Mouse (Mus musculus) cerebellum, adult 2 months (tissue): ENCODE measurements around the gene Abca4.

Source experiments
- CTCF ChIP-seq: fragments of 200-500 bp; IDR thresholded peaks from 2 replicates; pipeline ENCODE4 v1.5.1; 2011; ENCODE audit warnings: low read depth, mild to moderate bottlenecking, control low read depth, low read length, moderate library complexity, borderline replicate concordance; ENCODE audit not compliant: insufficient read depth
- POLR2A ChIP-seq: fragments of 200-500 bp; IDR thresholded peaks from 2 replicates; pipeline ENCODE4 v1.6.1; 2011; ENCODE audit warnings: low read length, control low read depth, borderline replicate concordance; ENCODE audit not compliant: insufficient read depth

DNA sequence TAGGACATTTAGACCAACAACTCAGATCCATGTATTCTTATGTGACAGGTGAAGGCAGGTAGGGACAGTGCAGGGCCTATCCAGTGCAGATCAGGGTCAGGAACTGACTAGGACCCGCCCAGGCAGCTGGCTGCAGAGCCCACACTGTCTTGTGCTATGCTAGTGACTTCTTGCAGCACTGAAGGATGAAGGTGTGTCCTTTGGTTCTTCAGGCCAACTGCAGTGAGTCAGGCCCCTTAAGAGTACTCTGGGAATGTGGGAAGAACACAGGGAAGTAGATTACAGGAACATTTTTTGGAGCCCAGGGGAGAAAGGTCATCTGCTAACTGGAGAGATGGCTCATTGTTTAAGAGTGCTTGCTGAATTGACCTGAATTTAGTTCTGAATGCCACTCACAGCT, 31.8 kb upstream of the Abca4 start:
- TF ChIP-seq CTCF (no peak), POLR2A (no peak)
